In genomic region chr6:134984748-134985147, GRCm38 (mm10) we compare ENCODE assay signal across 8 mouse cellular contexts. TPM values are rescaled to one million over a fixed set of nuclear protein-coding genes. Genes with fewer than 3 reads are reported as not detected.
A peak's percentile ranks its signal among the peaks of the same experiment; 100 is the strongest.
DNase-seq lines count a peak whose midpoint lies in the region; ATAC-seq and TF ChIP-seq lines count a peak whose summit lies in the region.

No protein-coding gene starts in this region.

- peak; percentile 81 for ATAC-seq in erythroblast, adult 5-6 weeks (replicated peaks; ENCODE audit: low FRiP score, poor library complexity, severe bottlenecking)
- no peak for ATAC-seq in neural tube, embryonic 13.5 days (ENCODE audit: low read depth)
- no peak for ATAC-seq in granulocyte monocyte progenitor cell, adult 5-6 weeks (replicated peaks; ENCODE audit: poor library complexity, severe bottlenecking)

- no peak overlapping the region for H3K4me3 ChIP-seq in MEL (ENCODE audit: control insufficient read depth in 1 of 2, insufficient read depth in 1 of 2, low read depth in 2 of 2, low read length in 2 of 2)
- H3K4me3 ChIP-seq in neural tube, embryonic 13.5 days: 0 out of 2 replicates have a peak overlapping the region, but pooled peaks have one; percentile 62

- DNase-seq in heart, adult 11 months: peak; percentile 88
- no peak for DNase-seq in heart, postnatal 25 days (ENCODE audit: low spot score)
- peak; percentile 75 for DNase-seq in MEL (ENCODE audit: low read depth, low spot score)
- peak; percentile 28 to 56 for DNase-seq in kidney, postnatal 36 days
- DNase-seq in urinary bladder, postnatal 36 days (ENCODE audit: low spot score in 2 of 2): no peak

- H3K27me3 ChIP-seq in MEL (ENCODE audit: control insufficient read depth in 1 of 2, insufficient read depth in 2 of 2, low read length in 2 of 2): no peaks in the 10 kb centered on the region
- H3K27me3 ChIP-seq in neural tube, embryonic 13.5 days: no peaks in the 10 kb centered on the region

- no peaks in the 10 kb centered on the region; the same call in 1 of the 2 replicates for H3K79me2 ChIP-seq in MEL (ENCODE audit: control insufficient read depth, insufficient read depth, low read length, poor library complexity)

- WGBS in neural tube, embryonic 13.5 days: 73% methylated on average over 3 of the region's 3 CpGs

- peaks cover 5 to 31% of the 10 kb centered on the region in 2 experiments for H3K4me1 ChIP-seq in MEL (ENCODE audit: control insufficient read depth in 1 of 2, insufficient read depth in 2 of 2, low read length in 2 of 2)
- H3K4me1 ChIP-seq in neural tube, embryonic 13.5 days (replicated peaks): peaks cover 25% of the 10 kb centered on the region

- TF ChIP-seq POLR2A in MEL (IDR thresholded peaks at IDR 0.05; ENCODE audit: control insufficient read depth in 1 of 2, insufficient read depth in 1 of 2, low read depth in 1 of 2, low read length in 2 of 2, poor library complexity in 1 of 2): no peak

- TF ChIP-seq CTCF in MEL (IDR thresholded peaks at IDR 0.05 in 2 of 3, conservative IDR thresholded peaks at IDR 0.05 in 1 of 3; ENCODE audit: control insufficient read depth in 1 of 3, insufficient read depth in 1 of 3, low read depth in 2 of 3, low read length in 3 of 3, poor library complexity in 1 of 3, severe bottlenecking in 1 of 3): peak; percentile 30 to 70 (median 44); a peak in 5 of 6 replicates

- intact Hi-C loops in heart, postnatal 25 days (cut with DNase I): loop anchor here (2.0 kb wide), 1 partner anchor 24 kb away; no protein-coding TSS in a partner anchor

- TF ChIP-seq EP300 in MEL (IDR thresholded peaks at IDR 0.05; ENCODE audit: low read depth in 1 of 2, low read length in 2 of 2): peak in 1 of 2 experiments; percentile 61; a peak in 2 of 4 replicates

- peak overlapping the region; percentile 85; the same call in 1 of the 2 replicates for H3K4me2 ChIP-seq in neural tube, embryonic 13.5 days

- peak overlapping the region; percentile 67 for H3K27ac ChIP-seq in MEL (ENCODE audit: control insufficient read depth, low read depth, low read length)
- H3K27ac ChIP-seq in neural tube, embryonic 13.5 days (replicated peaks): no peak overlapping the region

- H3K36me3 ChIP-seq in MEL (ENCODE audit: control insufficient read depth in 1 of 2, insufficient read depth in 2 of 2, low read length in 2 of 2): peaks cover 0 to 10% of the 10 kb centered on the region in 2 experiments; a peak in 2 of 4 replicates
- no peaks in the 10 kb centered on the region for H3K36me3 ChIP-seq in neural tube, embryonic 13.5 days

- TF ChIP-seq RAD21 in MEL (IDR thresholded peaks at IDR 0.05; ENCODE audit: low read depth, low read length): peak; percentile 62

- no peak overlapping the region; the same call in 1 of the 2 replicates for H3K9ac ChIP-seq in MEL (ENCODE audit: control insufficient read depth, low read depth, low read length, poor library complexity, severe bottlenecking)
- 0 out of 2 replicates have a peak overlapping the region, but pooled peaks have one; percentile 80 for H3K9ac ChIP-seq in neural tube, embryonic 13.5 days

- H3K9me3 ChIP-seq in MEL (replicated peaks; ENCODE audit: insufficient read depth, low read length): no peaks in the 10 kb centered on the region
- H3K9me3 ChIP-seq in neural tube, embryonic 13.5 days: no peaks in the 10 kb centered on the region

TF ChIP-seq in MEL, 35 proteins besides CTCF, POLR2A, EP300 and RAD21:
- TF ChIP-seq GATA1 (IDR thresholded peaks at IDR 0.05; ENCODE audit: low read depth, low read length) (peak; percentile 63; the same call in 1 of the 2 replicates), BHLHE40 (IDR thresholded peaks at IDR 0.05; ENCODE audit: borderline replicate concordance, low read depth, low read length) (peak; percentile 31; the same call in 1 of the 2 replicates), ETS1 (IDR thresholded peaks at IDR 0.05; ENCODE audit: low read depth, low read length) (peak; percentile 43; the same call in 1 of the 2 replicates), ELF1 (IDR thresholded peaks at IDR 0.05; ENCODE audit: low read depth, low read length) (no peak), ZC3H11A (IDR thresholded peaks at IDR 0.05; ENCODE audit: low read depth, low read length) (peak; percentile 34; the same call in 1 of the 2 replicates), TAL1 (IDR thresholded peaks at IDR 0.05; ENCODE audit: low read length) (peak; percentile 47), USF1 (IDR thresholded peaks at IDR 0.05; ENCODE audit: low read depth, low read length) (peak; percentile 55), MAX (IDR thresholded peaks at IDR 0.05; ENCODE audit: low read length) (peak; percentile 82), SIN3A (IDR thresholded peaks at IDR 0.05; ENCODE audit: low read length) (no peak), SMC3 (IDR thresholded peaks at IDR 0.05; ENCODE audit: low read depth, low read length) (peak; percentile 45; the same call in 1 of the 2 replicates), ZMIZ1 (IDR thresholded peaks at IDR 0.05; ENCODE audit: low read depth, low read length) (no peak), MEF2A (IDR thresholded peaks at IDR 0.05; ENCODE audit: extremely low read depth, insufficient replicate concordance, low read depth, low read length, poor library complexity, severe bottlenecking) (no peak), E2F4 (IDR thresholded peaks at IDR 0.05; ENCODE audit: borderline replicate concordance, low read depth, low read length) (no peak), POLR2AphosphoS2 (IDR thresholded peaks at IDR 0.05; ENCODE audit: low read length) (no peak), JUND (IDR thresholded peaks at IDR 0.05; ENCODE audit: low read depth, low read length) (no peak), RCOR1 (IDR thresholded peaks at IDR 0.05; ENCODE audit: low read depth, low read length) (peak; percentile 46; the same call in 1 of the 2 replicates), ZNF384 (IDR thresholded peaks at IDR 0.05; ENCODE audit: low read depth, low read length) (no peak), CHD2 (IDR thresholded peaks at IDR 0.05; ENCODE audit: low read length) (no peak), ZKSCAN1 (IDR thresholded peaks at IDR 0.05; ENCODE audit: low read depth, low read length) (no peak), MYC (IDR thresholded peaks at IDR 0.05; ENCODE audit: low read depth, low read length) (0 out of 2 replicates have a peak, but pooled peaks have one; percentile 43), KAT2A (conservative IDR thresholded peaks at IDR 0.05; ENCODE audit: low read depth, low read length) (no peak), GABPA (IDR thresholded peaks at IDR 0.05; ENCODE audit: low read depth, low read length) (no peak), POLR2AphosphoS5 (IDR thresholded peaks at IDR 0.05; ENCODE audit: borderline replicate concordance, low read depth, low read length) (no peak), TCF12 (IDR thresholded peaks at IDR 0.05; ENCODE audit: low read depth, low read length) (peak; percentile 64; the same call in 1 of the 2 replicates)

RNA-seq across cellular contexts. Expression of gene Apold1, which starts 3.2 kb away (rescaled TPM):
- 1 to 10 TPM; 7.0 to 8.2 TPM for total RNA-seq in heart, postnatal 25 days (2021)
- 0.07 and 0.12 TPM in 2 replicates for total RNA-seq in MEL (2012; rRNA removed)
- polyA plus RNA-seq in MEL (2012; ENCODE audit: insufficient read depth in 1 of 2, insufficient read length in 2 of 2, low read depth in 1 of 2, low replicate concordance in 2 of 2, missing spikeins in 1 of 2): under 1 TPM in 1 of 2 experiments, not detected in 1; 0.08 TPM
- total RNA-seq in erythroblast, adult 5-6 weeks (2015; ENCODE audit: low replicate concordance): 0.19 and 2.1 TPM in 2 replicates
- total RNA-seq in erythroblast, adult 5-6 weeks (2017; ENCODE audit: low replicate concordance): 4.9 and 6.4 TPM in 2 replicates
- polyA plus RNA-seq in neural tube, embryonic 13.5 days (2015; fragmentation: Nextera tagmentation; extraction: Ambion mirVana): 3.0 and 4.6 TPM in 2 replicates
- not detected in 2 replicates for total RNA-seq in granulocyte monocyte progenitor cell, adult 5-6 weeks (2014; fragmentation: Nextera tagmentation)
- not detected in 2 replicates for total RNA-seq in granulocyte monocyte progenitor cell, adult 5-6 weeks (2017)

RNA-seq across cellular contexts. Expression of gene Ddx47, which starts 26.7 kb away (rescaled TPM):
- 10 to 100 TPM; 38.4 to 42.4 TPM for total RNA-seq in heart, postnatal 25 days (2021)
- 84.1 and 102 TPM in 2 replicates for total RNA-seq in MEL (2012; rRNA removed)
- polyA plus RNA-seq in MEL (2012; ENCODE audit: insufficient read depth in 1 of 2, insufficient read length in 2 of 2, low read depth in 1 of 2, low replicate concordance in 2 of 2, missing spikeins in 1 of 2): 100 to 1,000 TPM in 1 of 2 experiments, not detected in 1; 117 TPM
- total RNA-seq in erythroblast, adult 5-6 weeks (2015; ENCODE audit: low replicate concordance): 29.8 and 34.9 TPM in 2 replicates
- total RNA-seq in erythroblast, adult 5-6 weeks (2017; ENCODE audit: low replicate concordance): 40.4 and 64.3 TPM in 2 replicates
- 77.3 and 89.1 TPM in 2 replicates for polyA plus RNA-seq in neural tube, embryonic 13.5 days (2015; fragmentation: Nextera tagmentation; extraction: Ambion mirVana)
- total RNA-seq in granulocyte monocyte progenitor cell, adult 5-6 weeks (2014; fragmentation: Nextera tagmentation): 60.2 and 87.6 TPM in 2 replicates
- 72.0 and 96.9 TPM in 2 replicates for total RNA-seq in granulocyte monocyte progenitor cell, adult 5-6 weeks (2017)

Comparison
In these comparisons a context has a peak if more than half of its experiments do, and no peak if none do; other contexts are left out.
1. DNase-seq: peak in heart, adult 11 months (single experiment), MEL (single experiment) and kidney, postnatal 36 days (2 of 2); none in heart, postnatal 25 days (single experiment) and urinary bladder, postnatal 36 days (0 of 2).